Comparison of ENCODE assay signal across 16 mouse cellular contexts in genomic region chr5:125402991-125403390, GRCm38 (mm10). TPM values are rescaled to one million over a fixed set of nuclear protein-coding genes. Genes with fewer than 3 reads are reported as not detected.
DNase-seq lines count a peak whose midpoint lies in the region; ATAC-seq and TF ChIP-seq lines count a peak whose summit lies in the region.
"Had no signal": no experiment of that assay in that cellular context is flagged by ENCODE, and none has a peak within 500 bp of the region (broad histone marks: within the 10 kb centered on the region; RNA-seq: fewer than 3 reads in every experiment).

No protein-coding gene starts in this region.

- no peak overlapping the region for H3K4me3 ChIP-seq in heart, postnatal 0 days (ENCODE audit: low read depth, low read length)
- no peak overlapping the region for H3K4me3 ChIP-seq in midbrain, embryonic 11.5 days (ENCODE audit: low read depth, low read length)
- H3K4me3 ChIP-seq in midbrain, embryonic 16.5 days (ENCODE audit: low read depth, low read length): no peak overlapping the region
- peak overlapping the region; percentile 6; the same call in 1 of the 2 replicates for H3K4me3 ChIP-seq in limb, embryonic 10.5 days
- H3K4me3 ChIP-seq in liver, postnatal 0 days (ENCODE audit: low read depth, low read length): peak overlapping the region; percentile 24

- H3K9me3 ChIP-seq in heart, postnatal 0 days (replicated peaks; ENCODE audit: control insufficient read depth, low read length): no peaks in the 10 kb centered on the region
- H3K9me3 ChIP-seq in midbrain, embryonic 11.5 days (ENCODE audit: control insufficient read depth, low read length): no peaks in the 10 kb centered on the region
- no peaks in the 10 kb centered on the region for H3K9me3 ChIP-seq in midbrain, embryonic 16.5 days (replicated peaks; ENCODE audit: control insufficient read depth, low read length, poor library complexity, severe bottlenecking)
- H3K9me3 ChIP-seq in limb, embryonic 10.5 days (replicated peaks): no peaks in the 10 kb centered on the region
- no peaks in the 10 kb centered on the region for H3K9me3 ChIP-seq in liver, postnatal 0 days (ENCODE audit: low read length)
- H3K9me3 ChIP-seq: hindbrain, embryonic 15.5 days; stomach, embryonic 15.5 days had no signal

- no peak for DNase-seq in heart, postnatal 0 days (ENCODE audit: low spot score)
- DNase-seq in heart, postnatal 4 days: no peak
- peak; percentile 73 for DNase-seq in midbrain, embryonic 11.5 days (ENCODE audit: low spot score, missing footprints)
- DNase-seq in limb, embryonic 10.5 days (ENCODE audit: low spot score): no peak
- DNase-seq in liver, postnatal 0 days: no peak
- DNase-seq in T-cell, adult 2 months (ENCODE audit: low spot score): no peak
- no peak for DNase-seq in adipocyte (ENCODE audit: low spot score)
- DNase-seq: cerebellum, postnatal 14 days; layer of hippocampus, postnatal 36 days; right cerebral cortex, adult 18-20 months; spleen, adult 18-20 months; thymus, postnatal 36 days had no signal

- peaks cover 12% of the 10 kb centered on the region; the same call in 1 of the 2 replicates for H3K4me1 ChIP-seq in heart, postnatal 0 days (ENCODE audit: control insufficient read depth, insufficient read depth)
- H3K4me1 ChIP-seq in midbrain, embryonic 11.5 days (ENCODE audit: control insufficient read depth, insufficient read depth, low read length): peaks cover 10% of the 10 kb centered on the region
- H3K4me1 ChIP-seq in midbrain, embryonic 16.5 days (ENCODE audit: control insufficient read depth, insufficient read depth, low read length): peaks cover 13% of the 10 kb centered on the region
- H3K4me1 ChIP-seq in limb, embryonic 10.5 days: peaks cover 23% of the 10 kb centered on the region
- H3K4me1 ChIP-seq in liver, postnatal 0 days (ENCODE audit: insufficient read depth): peaks cover 20% of the 10 kb centered on the region

- no peak for ATAC-seq in heart, postnatal 0 days (ENCODE audit: insufficient read depth, low read depth)
- no peak for ATAC-seq in midbrain, embryonic 11.5 days (ENCODE audit: low FRiP score)
- no peak for ATAC-seq in midbrain, embryonic 16.5 days
- ATAC-seq in liver, postnatal 0 days: no peak
- ATAC-seq: lung, postnatal 0 days had no signal

- no peaks in the 10 kb centered on the region for H3K36me3 ChIP-seq in heart, postnatal 0 days (replicated peaks; ENCODE audit: control insufficient read depth, insufficient read depth, low read length)
- no peaks in the 10 kb centered on the region for H3K36me3 ChIP-seq in midbrain, embryonic 11.5 days (ENCODE audit: control insufficient read depth, insufficient read depth, low read length)
- H3K36me3 ChIP-seq in midbrain, embryonic 16.5 days (ENCODE audit: control insufficient read depth, insufficient read depth, low read length): no peaks in the 10 kb centered on the region
- H3K36me3 ChIP-seq in limb, embryonic 10.5 days: no peaks in the 10 kb centered on the region
- H3K36me3 ChIP-seq in liver, postnatal 0 days (replicated peaks; ENCODE audit: insufficient read depth, low read length): no peaks in the 10 kb centered on the region
- H3K36me3 ChIP-seq: hindbrain, embryonic 15.5 days; stomach, embryonic 15.5 days had no signal

- TF ChIP-seq EP300 in heart, postnatal 0 days (IDR thresholded peaks at IDR 0.05; ENCODE audit: low read depth): no peak
- no peak for TF ChIP-seq EP300 in liver, postnatal 0 days (IDR thresholded peaks at IDR 0.05; ENCODE audit: low read depth)

- WGBS in heart, postnatal 0 days: 67% methylated on average over 6 of the region's 6 CpGs
- 49% methylated on average over 6 of the region's 6 CpGs for WGBS in midbrain, embryonic 11.5 days
- WGBS in midbrain, embryonic 16.5 days: 68% methylated on average over 6 of the region's 6 CpGs
- 46% methylated on average over 6 of the region's 6 CpGs for WGBS in limb, embryonic 10.5 days
- WGBS in liver, postnatal 0 days (ENCODE audit: insufficient replicate concordance): 50% methylated on average over 6 of the region's 6 CpGs

- H3K9ac ChIP-seq in heart, postnatal 0 days (replicated peaks; ENCODE audit: low read depth, low read length): no peak overlapping the region
- H3K9ac ChIP-seq in midbrain, embryonic 11.5 days (ENCODE audit: low read length): no peak overlapping the region
- no peak overlapping the region for H3K9ac ChIP-seq in midbrain, embryonic 16.5 days (ENCODE audit: low read depth, low read length)
- H3K9ac ChIP-seq in liver, postnatal 0 days (replicated peaks): peak overlapping the region; percentile 33
- H3K9ac ChIP-seq: stomach, embryonic 15.5 days had no signal

- no peak for TF ChIP-seq CTCF in heart, postnatal 0 days (IDR thresholded peaks at IDR 0.05; ENCODE audit: low read depth)
- no peak for TF ChIP-seq CTCF in liver, postnatal 0 days (IDR thresholded peaks at IDR 0.05; ENCODE audit: low read depth)

- H3K4me2 ChIP-seq in heart, postnatal 0 days (ENCODE audit: low read depth, low read length): no peak overlapping the region
- no peak overlapping the region for H3K4me2 ChIP-seq in midbrain, embryonic 11.5 days
- no peak overlapping the region for H3K4me2 ChIP-seq in midbrain, embryonic 16.5 days (ENCODE audit: low read length)
- H3K4me2 ChIP-seq in liver, postnatal 0 days (ENCODE audit: low read depth, low read length): peak overlapping the region; percentile 90

- peak overlapping the region; percentile 54 for H3K27ac ChIP-seq in heart, postnatal 0 days (ENCODE audit: low read depth)
- no peak overlapping the region for H3K27ac ChIP-seq in midbrain, embryonic 11.5 days (ENCODE audit: low read depth, low read length)
- H3K27ac ChIP-seq in midbrain, embryonic 16.5 days (ENCODE audit: low read length): no peak overlapping the region
- H3K27ac ChIP-seq in limb, embryonic 10.5 days: no peak overlapping the region
- H3K27ac ChIP-seq in liver, postnatal 0 days (ENCODE audit: low read depth): peak overlapping the region; percentile 74
- H3K27ac ChIP-seq: stomach, embryonic 15.5 days had no signal

- H3K27me3 ChIP-seq in heart, postnatal 0 days (ENCODE audit: control insufficient read depth, insufficient read depth, low read length): no peaks in the 10 kb centered on the region
- H3K27me3 ChIP-seq in midbrain, embryonic 11.5 days (ENCODE audit: control insufficient read depth, insufficient read depth, low read length): peaks cover 3% of the 10 kb centered on the region; the same call in 1 of the 2 replicates
- no peaks in the 10 kb centered on the region for H3K27me3 ChIP-seq in midbrain, embryonic 16.5 days (ENCODE audit: control insufficient read depth, insufficient read depth, low read depth, low read length)
- H3K27me3 ChIP-seq in limb, embryonic 10.5 days (ENCODE audit: low read depth, poor library complexity, severe bottlenecking): peaks cover 21% of the 10 kb centered on the region
- H3K27me3 ChIP-seq in liver, postnatal 0 days (ENCODE audit: insufficient read depth, low read length): no peaks in the 10 kb centered on the region
- H3K27me3 ChIP-seq: hindbrain, embryonic 15.5 days; stomach, embryonic 15.5 days had no signal

RNA-seq across cellular contexts. Expression of gene Ubc, which starts 13.0 kb away (rescaled TPM):
- total RNA-seq in heart, postnatal 0 days (2014; rRNA removed; ENCODE audit: low replicate concordance): 889 and 1,003 TPM in 2 replicates
- polyA plus RNA-seq in heart, postnatal 0 days (2015; fragmentation: Nextera tagmentation; extraction: Ambion mirVana): 742 and 892 TPM in 2 replicates
- 100 to 1,000 TPM; 781 to 834 TPM for total RNA-seq in heart, postnatal 4 days (2021)
- polyA plus RNA-seq in midbrain, embryonic 11.5 days (2014; fragmentation: Nextera tagmentation; extraction: Ambion mirVana): 1,030 and 1,101 TPM in 2 replicates
- 1,506 and 1,517 TPM in 2 replicates for polyA plus RNA-seq in midbrain, embryonic 16.5 days (2015; fragmentation: Nextera tagmentation; extraction: Ambion mirVana)
- polyA plus RNA-seq in limb, embryonic 10.5 days (2016; fragmentation: Nextera tagmentation; extraction: Ambion mirVana): 856 and 992 TPM in 2 replicates
- polyA plus RNA-seq in liver, postnatal 0 days (2015; fragmentation: Nextera tagmentation; extraction: Ambion mirVana): 369 and 531 TPM in 2 replicates

RNA-seq across cellular contexts. Expression of gene Gm10382, which starts 13.9 kb away (rescaled TPM):
- total RNA-seq in heart, postnatal 0 days (2014; rRNA removed; ENCODE audit: low replicate concordance): not detected in 2 replicates
- polyA plus RNA-seq in heart, postnatal 0 days (2015; fragmentation: Nextera tagmentation; extraction: Ambion mirVana): 0.32 and 0.78 TPM in 2 replicates
- total RNA-seq in heart, postnatal 4 days (2021): under 1 TPM; 0.21 to 0.29 TPM
- polyA plus RNA-seq in midbrain, embryonic 11.5 days (2014; fragmentation: Nextera tagmentation; extraction: Ambion mirVana): 0.12 and 0.29 TPM in 2 replicates
- polyA plus RNA-seq in midbrain, embryonic 16.5 days (2015; fragmentation: Nextera tagmentation; extraction: Ambion mirVana): 0.30 and 0.51 TPM in 2 replicates
- polyA plus RNA-seq in limb, embryonic 10.5 days (2016; fragmentation: Nextera tagmentation; extraction: Ambion mirVana): 0.44 and 0.54 TPM in 2 replicates
- polyA plus RNA-seq in liver, postnatal 0 days (2015; fragmentation: Nextera tagmentation; extraction: Ambion mirVana): 0.17 and 0.18 TPM in 2 replicates
- total RNA-seq: layer of hippocampus, postnatal 36 days had no signal

RNA-seq across cellular contexts. Expression of gene Dhx37, which starts 30.9 kb away (rescaled TPM):
- 5.9 and 16.2 TPM in 2 replicates for total RNA-seq in heart, postnatal 0 days (2014; rRNA removed; ENCODE audit: low replicate concordance)
- 5.5 and 6.8 TPM in 2 replicates for polyA plus RNA-seq in heart, postnatal 0 days (2015; fragmentation: Nextera tagmentation; extraction: Ambion mirVana)
- 10 to 100 TPM; 13.6 to 14.6 TPM for total RNA-seq in heart, postnatal 4 days (2021)
- 9.2 and 9.9 TPM in 2 replicates for polyA plus RNA-seq in midbrain, embryonic 11.5 days (2014; fragmentation: Nextera tagmentation; extraction: Ambion mirVana)
- polyA plus RNA-seq in midbrain, embryonic 16.5 days (2015; fragmentation: Nextera tagmentation; extraction: Ambion mirVana): 12.4 and 12.8 TPM in 2 replicates
- polyA plus RNA-seq in limb, embryonic 10.5 days (2016; fragmentation: Nextera tagmentation; extraction: Ambion mirVana): 23.5 and 25.5 TPM in 2 replicates
- 3.3 and 3.4 TPM in 2 replicates for polyA plus RNA-seq in liver, postnatal 0 days (2015; fragmentation: Nextera tagmentation; extraction: Ambion mirVana)

RNA-seq across cellular contexts. Expression of gene Bri3bp, which starts 38.4 kb away (rescaled TPM):
- total RNA-seq in heart, postnatal 0 days (2014; rRNA removed; ENCODE audit: low replicate concordance): 27.8 and 41.5 TPM in 2 replicates
- 59.2 and 65.8 TPM in 2 replicates for polyA plus RNA-seq in heart, postnatal 0 days (2015; fragmentation: Nextera tagmentation; extraction: Ambion mirVana)
- 10 to 100 TPM; 55.8 to 56.3 TPM for total RNA-seq in heart, postnatal 4 days (2021)
- polyA plus RNA-seq in midbrain, embryonic 11.5 days (2014; fragmentation: Nextera tagmentation; extraction: Ambion mirVana): 28.4 and 29.4 TPM in 2 replicates
- 38.3 and 41.6 TPM in 2 replicates for polyA plus RNA-seq in midbrain, embryonic 16.5 days (2015; fragmentation: Nextera tagmentation; extraction: Ambion mirVana)
- 52.1 and 59.0 TPM in 2 replicates for polyA plus RNA-seq in limb, embryonic 10.5 days (2016; fragmentation: Nextera tagmentation; extraction: Ambion mirVana)
- 20.2 and 20.9 TPM in 2 replicates for polyA plus RNA-seq in liver, postnatal 0 days (2015; fragmentation: Nextera tagmentation; extraction: Ambion mirVana)

Comparison
In these comparisons a context has a peak if more than half of its experiments do, and no peak if none do; other contexts are left out.
1. H3K27ac ChIP-seq: peak in heart, postnatal 0 days (single experiment) and liver, postnatal 0 days (single experiment); none in midbrain, embryonic 11.5 days (single experiment), midbrain, embryonic 16.5 days (single experiment) and limb, embryonic 10.5 days (single experiment).
2. H3K4me3 ChIP-seq: peak in limb, embryonic 10.5 days (single experiment) and liver, postnatal 0 days (single experiment); none in heart, postnatal 0 days (single experiment), midbrain, embryonic 11.5 days (single experiment) and midbrain, embryonic 16.5 days (single experiment).